Mouse (Mus musculus) kidney, embryonic 14.5 days (tissue): Measurements from ENCODE around the gene Atxn7l2. TPM values are rescaled to one million over a fixed set of nuclear protein-coding genes. Genes with fewer than 3 reads are reported as not detected.
A peak's percentile ranks its signal among the peaks of the same experiment; 100 is the strongest.

Experiments
- ATAC-seq: fragments of 200-750 bp; cut with Nextera tagmentation; 2 replicates; pipeline ENCODE4 v1.8.0; 2017; ENCODE audit warnings: moderate number of reproducible peaks, mild to moderate bottlenecking, moderate TSS enrichment, moderate library complexity; ENCODE audit not compliant: low FRiP score, low TSS enrichment
- H3K27ac ChIP-seq: fragments of 300-500 bp; sonication (generic); 2 replicates; pipeline ENCODE4 v1.5.1; 2014; ENCODE audit warnings: low read depth, mild to moderate bottlenecking, low read length, moderate library complexity, mixed read lengths
- H3K27me3 ChIP-seq: fragments of 300-500 bp; sonication (generic); 2 replicates; pipeline ENCODE4 v1.6.1; 2014; ENCODE audit warnings: mild to moderate bottlenecking, low read length; ENCODE audit not compliant: control insufficient read depth, insufficient read depth
- H3K36me3 ChIP-seq: fragments of 300-500 bp; sonication (generic); 2 replicates; pipeline ENCODE4 v1.6.1; 2014; ENCODE audit warnings: low read length, mixed read lengths; ENCODE audit not compliant: control insufficient read depth, insufficient read depth
- H3K4me1 ChIP-seq: fragments of 300-500 bp; sonication (generic); 2 replicates; pipeline ENCODE4 v1.6.1; 2014; ENCODE audit warnings: low read length, mixed read lengths; ENCODE audit not compliant: control insufficient read depth, insufficient read depth
- H3K4me2 ChIP-seq: fragments of 300-500 bp; sonication (generic); replicated peaks from 2 replicates; pipeline ENCODE4 v1.6.1; 2014; ENCODE audit warnings: low read depth, mild to moderate bottlenecking, low read length
- H3K4me3 ChIP-seq: fragments of 300-500 bp; sonication (generic); 2 replicates; pipeline ENCODE4 v1.5.1; 2014; ENCODE audit warnings: mild to moderate bottlenecking, low read length
- H3K9ac ChIP-seq: fragments of 300-500 bp; sonication (generic); 2 replicates; pipeline ENCODE4 v1.6.1; 2014; ENCODE audit warnings: low read depth, mild to moderate bottlenecking, low read length, moderate library complexity
- H3K9me3 ChIP-seq: fragments of 300-500 bp; sonication (generic); 2 replicates; pipeline ENCODE4 v1.6.1; 2016; ENCODE audit warnings: low read length; ENCODE audit not compliant: control insufficient read depth
- WGBS: fragments of 180-500 bp; shearing (Covaris S2); extraction: QIAGEN DNeasy Blood & Tissue Kit; methylation state at CpG from one replicate; pipeline ENCODE4 v1.1.7; 2014; 5-methylcytosine and 5-hydroxymethylcytosine counted together
- polyA plus RNA-seq: library from polyadenylated mRNA; unstranded; fragments of >200 nt; fragmentation: Nextera tagmentation; extraction: Ambion mirVana; gene quantifications from 2 replicates; pipeline ENCODE4 v1.2.1, GENCODE M21; 2014

Atxn7l2 gene
- polyA plus RNA-seq, 1 experiment from 2014 or later: 21.9 TPM

GRCm38 (mm10) chr3:108227521-108227920 is 16.8 kb upstream of the Atxn7l2 start:
- H3K9me3 ChIP-seq: no peaks in the 10 kb centered on the region
- peak overlapping the region; percentile 53; the same call in 1 of the 2 replicates for H3K4me3 ChIP-seq
- 62% methylated on average over 2 of the region's 2 CpGs for WGBS
- H3K27ac ChIP-seq: no peak overlapping the region
- peaks cover 24% of the 10 kb centered on the region for H3K27me3 ChIP-seq
- no peak overlapping the region for H3K9ac ChIP-seq
- peaks cover 4% of the 10 kb centered on the region; the same call in 1 of the 2 replicates for H3K4me1 ChIP-seq
- no peaks in the 10 kb centered on the region for H3K36me3 ChIP-seq
- ATAC-seq: no peak
- H3K4me2 ChIP-seq: peak overlapping the region; percentile 80

GRCm38 (mm10) chr3:108226558-108227350 is 16.0 kb upstream of the Atxn7l2 start, which contains the start of gene Sypl2:
Gene Sypl2, minus strand, starts transcription at chr3:108226648.
- Histone ChIP-seq H3K9me3 (no peaks in the 10 kb centered on the region), H3K36me3 (no peaks in the 10 kb centered on the region), H3K27ac (0 out of 2 replicates have a peak within 1 kb of the TSS, but pooled peaks have one; percentile 13), H3K4me1 (peaks cover 4% of the 10 kb centered on the region; the same call in 1 of the 2 replicates), H3K27me3 (peaks cover 24% of the 10 kb centered on the region), H3K4me2 (peak within 1 kb of the TSS; percentile 80), H3K9ac (peak within 1 kb of the TSS; percentile 56), H3K4me3 (peak within 1 kb of the TSS; percentile 53)
- WGBS: 3% methylated on average over 42 of the region's 44 CpGs
- peak; percentile 64 for ATAC-seq

GRCm38 (mm10) chr3:108225711-108226557 is 15.2 kb upstream of the Atxn7l2 start:
- H3K36me3 ChIP-seq: no peaks in the 10 kb centered on the region

GRCm38 (mm10) chr3:108220661-108221060 is 9.9 kb upstream of the Atxn7l2 start:
- H3K4me2 ChIP-seq: no peak overlapping the region
- no peaks in the 10 kb centered on the region; the same call in 1 of the 2 replicates for H3K4me1 ChIP-seq
- no peaks in the 10 kb centered on the region for H3K9me3 ChIP-seq
- H3K9ac ChIP-seq: no peak overlapping the region
- H3K27ac ChIP-seq: no peak overlapping the region
- H3K27me3 ChIP-seq: peaks cover 6% of the 10 kb centered on the region
- no peak for ATAC-seq
- H3K36me3 ChIP-seq: no peaks in the 10 kb centered on the region
- H3K4me3 ChIP-seq: no peak overlapping the region
- 74% methylated on average over 3 of the region's 3 CpGs for WGBS

More at GRCm38 (mm10) chr3:108225711-108226557, 15.2 kb upstream of the Atxn7l2 start:
- H3K9ac ChIP-seq: peak overlapping the region; percentile 56
- peaks cover 24% of the 10 kb centered on the region for H3K27me3 ChIP-seq
- H3K4me2 ChIP-seq: peak overlapping the region; percentile 80
- 0 out of 2 replicates have a peak overlapping the region, but pooled peaks have one; percentile 13 for H3K27ac ChIP-seq
- peaks cover 4% of the 10 kb centered on the region; the same call in 1 of the 2 replicates for H3K4me1 ChIP-seq
- ATAC-seq: peak; percentile 83
- no peaks in the 10 kb centered on the region for H3K9me3 ChIP-seq
- WGBS: 2% methylated on average over 59 of the region's 67 CpGs
- H3K4me3 ChIP-seq: peak overlapping the region; percentile 53

- Histone ChIP-seq H3K27ac (no peak overlapping the region), H3K36me3 (no peaks in the 10 kb centered on the region), H3K27me3 (no peaks in the 10 kb centered on the region), H3K4me2 (no peak overlapping the region), H3K9ac (no peak overlapping the region), H3K4me3 (no peak overlapping the region), H3K9me3 (no peaks in the 10 kb centered on the region), H3K4me1 (no peaks in the 10 kb centered on the region)
- 13% methylated on average over 5 of the region's 5 CpGs for WGBS
- no peak for ATAC-seq
Measured at GRCm38 (mm10) chr3:108214734-108215133, 4.0 kb upstream of the Atxn7l2 start.

- Histone ChIP-seq H3K9me3 (no peaks in the 10 kb centered on the region), H3K4me3 (no peak overlapping the region), H3K4me1 (peaks cover 13% of the 10 kb centered on the region), H3K36me3 (peaks cover 5% of the 10 kb centered on the region; the same call in 1 of the 2 replicates), H3K27me3 (no peaks in the 10 kb centered on the region), H3K9ac (no peak overlapping the region), H3K27ac (no peak overlapping the region), H3K4me2 (no peak overlapping the region)
- no peak for ATAC-seq
- 76% methylated on average over 8 of the region's 8 CpGs for WGBS
Measured at GRCm38 (mm10) chr3:108212406-108212805, 1.7 kb upstream of the Atxn7l2 start.

GRCm38 (mm10) chr3:108211845-108212244 is 1.1 kb upstream of the Atxn7l2 start:
- Histone ChIP-seq H3K27me3 (no peaks in the 10 kb centered on the region), H3K27ac (no peak overlapping the region), H3K4me2 (no peak overlapping the region), H3K4me1 (peaks cover 13% of the 10 kb centered on the region), H3K9me3 (no peaks in the 10 kb centered on the region), H3K9ac (no peak overlapping the region), H3K4me3 (no peak overlapping the region), H3K36me3 (peaks cover 10% of the 10 kb centered on the region)
- no peak for ATAC-seq
- WGBS: 66% methylated on average over 6 of the region's 6 CpGs

- peak; percentile 94 for ATAC-seq
- Histone ChIP-seq H3K27me3 (no peaks in the 10 kb centered on the region), H3K4me1 (peaks cover 13% of the 10 kb centered on the region), H3K36me3 (peaks cover 27% of the 10 kb centered on the region), H3K4me2 (peak overlapping the region; percentile 83), H3K9me3 (no peaks in the 10 kb centered on the region), H3K9ac (peak overlapping the region; percentile 58), H3K4me3 (peak overlapping the region; percentile 53), H3K27ac (peak overlapping the region; percentile 53)
- WGBS: under 1% methylated on average over 54 of the region's 72 CpGs
Measured at GRCm38 (mm10) chr3:108209946-108210770, 576 bp downstream of the Atxn7l2 start.
